Mouse (Mus musculus) MEL (cell line): Measurements from ENCODE around the gene Hsd11b2. TPM values are rescaled to one million over a fixed set of nuclear protein-coding genes. Genes with fewer than 3 reads are reported as not detected.

ENCODE experiments used
- DNase-seq: peaks from one replicate; pipeline ENCODE4 v3.0.0; 2011; ENCODE audit warnings: low read depth, low spot score
- H3K27ac ChIP-seq: 2 replicates; pipeline ENCODE4 v1.5.1; 2012; ENCODE audit warnings: low read depth, mild to moderate bottlenecking, control low read depth, low read length, moderate library complexity; ENCODE audit not compliant: control insufficient read depth
- H3K27me3 ChIP-seq, 2 experiments: fragments of 150-350 bp in 1 of 2; sonication (generic) in 1 of 2; 2 replicates each; pipeline ENCODE4 v1.6.1; 2012; ENCODE audit warnings: low read length in 2 of 2, mild to moderate bottlenecking in 2 of 2, improper control_type of control experiment in 1 of 2, moderate library complexity in 1 of 2; ENCODE audit not compliant: insufficient read depth in 2 of 2, control insufficient read depth in 1 of 2
- H3K36me3 ChIP-seq, 2 experiments: 2 replicates each; pipeline ENCODE4 v1.6.1; 2012 to 2014; ENCODE audit warnings: low read length in 2 of 2, improper control_type of control experiment in 1 of 2, inconsistent platforms in 1 of 2, mild to moderate bottlenecking in 1 of 2; ENCODE audit not compliant: insufficient read depth in 2 of 2, control insufficient read depth in 1 of 2
- H3K4me1 ChIP-seq, 2 experiments: fragments of 150-350 bp in 1 of 2; sonication (generic) in 1 of 2; 2 replicates each; pipeline ENCODE4 v1.6.1; 2012; ENCODE audit warnings: low read length in 2 of 2, improper control_type of control experiment in 1 of 2, mild to moderate bottlenecking in 1 of 2; ENCODE audit not compliant: insufficient read depth in 2 of 2, control insufficient read depth in 1 of 2
- H3K4me3 ChIP-seq, 2 experiments: fragments of 150-350 bp in 1 of 2; sonication (generic) in 1 of 2; 2 replicates each; pipeline ENCODE4 v1.5.1; 2012; ENCODE audit warnings: low read depth in 2 of 2, low read length in 2 of 2, mild to moderate bottlenecking in 2 of 2, moderate library complexity in 2 of 2, control low read depth in 1 of 2, improper control_type of control experiment in 1 of 2; ENCODE audit not compliant: control insufficient read depth in 1 of 2, insufficient read depth in 1 of 2
- H3K79me2 ChIP-seq: 2 replicates; pipeline ENCODE4 v1.6.1; 2012; ENCODE audit warnings: mild to moderate bottlenecking, low read length, moderate library complexity; ENCODE audit not compliant: control insufficient read depth, poor library complexity, insufficient read depth
- H3K9ac ChIP-seq: 2 replicates; pipeline ENCODE4 v1.6.1; 2012; ENCODE audit warnings: low read depth, mild to moderate bottlenecking, control low read depth, low read length, moderate library complexity; ENCODE audit not compliant: control insufficient read depth, poor library complexity, severe bottlenecking
- H3K9me3 ChIP-seq: fragments of 150-350 bp; sonication (generic); replicated peaks from 2 replicates; pipeline ENCODE4 v1.6.1; 2012; ENCODE audit warnings: mild to moderate bottlenecking, low read length, improper control_type of control experiment, moderate library complexity; ENCODE audit not compliant: insufficient read depth
- ELF1 ChIP-seq: IDR thresholded peaks from 2 replicates; pipeline ENCODE4 v1.6.1; 2014; ENCODE audit warnings: low read depth, mild to moderate bottlenecking, inconsistent platforms, low read length, improper control_type of control experiment, moderate library complexity
- EP300 ChIP-seq, 2 experiments: IDR thresholded peaks; 2 replicates each; pipeline ENCODE4 v1.6.1; 2011; ENCODE audit warnings: improper control_type of control experiment in 2 of 2, low read length in 2 of 2, low read depth in 1 of 2, mild to moderate bottlenecking in 1 of 2
- ETS1 ChIP-seq: IDR thresholded peaks from 2 replicates; pipeline ENCODE4 v1.6.1; 2012; ENCODE audit warnings: low read depth, mild to moderate bottlenecking, inconsistent platforms, low read length, improper control_type of control experiment, moderate library complexity
- GATA1 ChIP-seq: IDR thresholded peaks from 2 replicates; pipeline ENCODE4 v1.6.1; 2011; ENCODE audit warnings: low read depth, low read length, improper control_type of control experiment
- HCFC1 ChIP-seq: IDR thresholded peaks from 2 replicates; pipeline ENCODE4 v1.6.1; 2012; ENCODE audit warnings: low read depth, mild to moderate bottlenecking, inconsistent platforms, low read length, improper control_type of control experiment, moderate library complexity
- MEF2A ChIP-seq: IDR thresholded peaks from 2 replicates; pipeline ENCODE4 v1.6.1; 2014; ENCODE audit warnings: low read depth, mild to moderate bottlenecking, inconsistent platforms, low read length, improper control_type of control experiment; ENCODE audit not compliant: poor library complexity, insufficient replicate concordance, severe bottlenecking; ENCODE audit errors: extremely low read depth
- MXI1 ChIP-seq: IDR thresholded peaks from 2 replicates; pipeline ENCODE4 v1.6.1; 2011; ENCODE audit warnings: mild to moderate bottlenecking, low read depth, low read length, improper control_type of control experiment
- MYB ChIP-seq: IDR thresholded peaks from 2 replicates; pipeline ENCODE4 v1.6.1; 2011; ENCODE audit warnings: mild to moderate bottlenecking, low read depth, low read length, improper control_type of control experiment
- NELFE ChIP-seq: IDR thresholded peaks from 2 replicates; pipeline ENCODE4 v1.6.1; 2011; ENCODE audit warnings: low read depth, low read length, improper control_type of control experiment
- NRF1 ChIP-seq: IDR thresholded peaks from 2 replicates; pipeline ENCODE4 v1.6.1; 2014; ENCODE audit warnings: low read depth, mild to moderate bottlenecking, inconsistent platforms, low read length, improper control_type of control experiment, moderate library complexity; ENCODE audit not compliant: poor library complexity, insufficient read depth, severe bottlenecking
- SMC3 ChIP-seq: IDR thresholded peaks from 2 replicates; pipeline ENCODE4 v1.6.1; 2011; ENCODE audit warnings: low read depth, low read length, improper control_type of control experiment
- TBP ChIP-seq: IDR thresholded peaks from 2 replicates; pipeline ENCODE4 v1.8.0; 2011; ENCODE audit warnings: low read depth, low read length, improper control_type of control experiment
- TCF12 ChIP-seq: IDR thresholded peaks from 2 replicates; pipeline ENCODE4 v1.6.1; 2014; ENCODE audit warnings: low read depth, mild to moderate bottlenecking, inconsistent platforms, low read length, improper control_type of control experiment, moderate library complexity
- USF1 ChIP-seq: IDR thresholded peaks from 2 replicates; pipeline ENCODE4 v1.6.1; 2014; ENCODE audit warnings: low read depth, mild to moderate bottlenecking, inconsistent platforms, low read length, improper control_type of control experiment, moderate library complexity
- USF2 ChIP-seq, 2 experiments: IDR thresholded peaks; 2 replicates each; pipeline ENCODE4 v1.6.1; 2011 to 2012; ENCODE audit warnings: improper control_type of control experiment in 2 of 2, low read length in 2 of 2, borderline replicate concordance in 1 of 2, inconsistent platforms in 1 of 2, low read depth in 1 of 2, mild to moderate bottlenecking in 1 of 2; ENCODE audit not compliant: insufficient read depth in 1 of 2
- ZMIZ1 ChIP-seq: IDR thresholded peaks from 2 replicates; pipeline ENCODE4 v1.6.1; 2012; ENCODE audit warnings: low read depth, mild to moderate bottlenecking, inconsistent platforms, low read length, improper control_type of control experiment, moderate library complexity
- ZNF384 ChIP-seq: IDR thresholded peaks from 2 replicates; pipeline ENCODE4 v1.6.1; 2012; ENCODE audit warnings: low read depth, mild to moderate bottlenecking, inconsistent platforms, low read length, improper control_type of control experiment
- polyA plus RNA-seq, 2 experiments: library from polyadenylated mRNA; stranded (reverse) in 1 of 2; unstranded in 1 of 2; fragments of >175 nt in 1 of 2; fragments of >200 nt in 1 of 2; gene quantifications; 2 replicates each; pipeline versions ENCODE4 v1.2.1 to v1.2.4; 2012; ENCODE audit warnings: low replicate concordance in 2 of 2, low read depth in 1 of 2; ENCODE audit not compliant: insufficient read length in 2 of 2, insufficient read depth in 1 of 2, missing spikeins in 1 of 2
- total RNA-seq: library from RNA; depleted of rRNA; stranded (reverse); fragments of 300-350 nt; gene quantifications from 2 replicates; pipeline ENCODE4 v1.2.3, GENCODE M21; 2012

Gene Hsd11b2
- total and polyA plus RNA-seq, 3 experiments, result 0.27 to 2.1 TPM; not detected in 1

- DNase-seq, result no peak
- TF ChIP-seq TCF12 (no peak), ETS1 (no peak), USF2 (IDR thresholded peaks at IDR 0.05; ENCODE audit: borderline replicate concordance in 1 of 2, insufficient read depth in 1 of 2, low read depth in 1 of 2, low read length in 2 of 2) (no peak), TBP (no peak), MEF2A (no peak), NELFE (no peak), HCFC1 (no peak), ZNF384 (no peak), MYB (no peak), NRF1 (no peak), EP300 (IDR thresholded peaks at IDR 0.05; ENCODE audit: low read depth in 1 of 2, low read length in 2 of 2) (no peak)
- Histone ChIP-seq H3K4me1 (peaks cover 5 to 17% of the 10 kb centered on the region in 2 experiments), H3K27ac (no peak overlapping the region), H3K79me2 (no peaks in the 10 kb centered on the region), H3K9ac (no peak overlapping the region), H3K9me3 (no peaks in the 10 kb centered on the region), H3K27me3 (no peaks in the 10 kb centered on the region), H3K36me3 (peaks cover 0 to 7% of the 10 kb centered on the region in 2 experiments; a peak in 3 of 4 replicates), H3K4me3 (no peak overlapping the region)
Observed at GRCm38 (mm10) chr8:105519591-105519990, 1.0 kb downstream of the Hsd11b2 start.

- no peaks in the 10 kb centered on the region for H3K27me3 ChIP-seq
- H3K4me1 ChIP-seq, result peaks cover 5 to 17% of the 10 kb centered on the region in 2 experiments
- no peak overlapping the region for H3K27ac ChIP-seq
Observed at GRCm38 (mm10) chr8:105520521-105520920, 2.0 kb downstream of the Hsd11b2 start.

GRCm38 (mm10) chr8:105521061-105521460 is 2.5 kb downstream of the Hsd11b2 start:
- no peak overlapping the region for H3K27ac ChIP-seq
- H3K27me3 ChIP-seq, result no peaks in the 10 kb centered on the region
- no peaks in the 10 kb centered on the region for H3K9me3 ChIP-seq
- no peak overlapping the region for H3K4me3 ChIP-seq
- peaks cover 5 to 16% of the 10 kb centered on the region in 2 experiments for H3K4me1 ChIP-seq
- H3K36me3 ChIP-seq, result peaks cover 0 to 7% of the 10 kb centered on the region in 2 experiments; a peak in 3 of 4 replicates
- no peak for DNase-seq
- TF ChIP-seq USF1, result no peak
- peak; percentile 28; the same call in 1 of the 2 replicates for TF ChIP-seq GATA1
- TF ChIP-seq SMC3, result no peak
- H3K9ac ChIP-seq, result no peak overlapping the region
- no peaks in the 10 kb centered on the region for H3K79me2 ChIP-seq

More at GRCm38 (mm10) chr8:105520521-105520920, 2.0 kb downstream of the Hsd11b2 start:
- TF ChIP-seq ZMIZ1 (no peak), MXI1 (no peak), GATA1 (no peak), MEF2A (no peak), ELF1 (no peak)
- H3K79me2 ChIP-seq, result no peaks in the 10 kb centered on the region
- peaks cover 0 to 7% of the 10 kb centered on the region in 2 experiments; a peak in 3 of 4 replicates for H3K36me3 ChIP-seq
- H3K9me3 ChIP-seq, result no peaks in the 10 kb centered on the region
- no peak overlapping the region for H3K4me3 ChIP-seq
- no peak for DNase-seq
- no peak overlapping the region for H3K9ac ChIP-seq
